Mouse (Mus musculus): ENCODE measurements around the gene Mustn1.

DNA sequence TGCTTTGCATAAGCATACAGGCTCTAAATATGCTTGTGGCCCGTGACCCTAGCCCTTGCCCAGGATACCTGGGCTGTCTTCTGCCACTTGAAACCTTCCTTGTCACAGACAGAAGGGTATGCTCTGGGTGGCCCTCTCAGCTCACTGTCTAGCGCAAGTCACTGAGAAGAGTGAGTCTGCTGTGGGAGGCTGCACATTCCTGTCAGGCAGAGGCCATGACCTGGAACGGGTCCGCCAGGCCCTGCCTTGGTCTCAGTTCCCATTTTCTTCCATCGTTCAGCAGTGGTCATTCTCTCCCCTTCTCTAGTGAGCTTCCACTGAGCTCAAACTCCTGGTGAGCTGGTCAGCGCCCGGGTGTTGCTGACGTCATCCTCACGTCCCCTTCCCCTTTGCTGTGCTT lies 3.0 kb upstream of the Mustn1 start:
- no peak for TF ChIP-seq CTCF (conservative IDR thresholded peaks at IDR 0.05; ENCODE audit: low read length)
- no peak for TF ChIP-seq NANOG (IDR thresholded peaks at IDR 0.05; ENCODE audit: borderline replicate concordance, low read length)
- TF ChIP-seq POU5F1 (IDR thresholded peaks at IDR 0.05; ENCODE audit: borderline replicate concordance, low read length), result no peak
